Mouse (Mus musculus): ENCODE measurements around the gene Fbxl8. TPM values are rescaled to one million over a fixed set of nuclear protein-coding genes. Genes with fewer than 3 reads are reported as not detected.

Gene Fbxl8
- total RNA-seq, 1 experiment from 2014 or later: 5.6 TPM

- peak; percentile 42 for ATAC-seq (replicated peaks; ENCODE audit: low read depth, poor library complexity, severe bottlenecking)
Observed at GRCm38 (mm10) chr8:105254966-105255350, 9.5 kb upstream of the Fbxl8 start, which contains the start of gene B3gnt9. B3gnt9 (minus strand) TSS chr8:105255153.

- no peak for ATAC-seq (replicated peaks; ENCODE audit: low read depth, poor library complexity, severe bottlenecking)
Observed at GRCm38 (mm10) chr8:105257318-105258114, 6.9 kb upstream of the Fbxl8 start.

DNA sequence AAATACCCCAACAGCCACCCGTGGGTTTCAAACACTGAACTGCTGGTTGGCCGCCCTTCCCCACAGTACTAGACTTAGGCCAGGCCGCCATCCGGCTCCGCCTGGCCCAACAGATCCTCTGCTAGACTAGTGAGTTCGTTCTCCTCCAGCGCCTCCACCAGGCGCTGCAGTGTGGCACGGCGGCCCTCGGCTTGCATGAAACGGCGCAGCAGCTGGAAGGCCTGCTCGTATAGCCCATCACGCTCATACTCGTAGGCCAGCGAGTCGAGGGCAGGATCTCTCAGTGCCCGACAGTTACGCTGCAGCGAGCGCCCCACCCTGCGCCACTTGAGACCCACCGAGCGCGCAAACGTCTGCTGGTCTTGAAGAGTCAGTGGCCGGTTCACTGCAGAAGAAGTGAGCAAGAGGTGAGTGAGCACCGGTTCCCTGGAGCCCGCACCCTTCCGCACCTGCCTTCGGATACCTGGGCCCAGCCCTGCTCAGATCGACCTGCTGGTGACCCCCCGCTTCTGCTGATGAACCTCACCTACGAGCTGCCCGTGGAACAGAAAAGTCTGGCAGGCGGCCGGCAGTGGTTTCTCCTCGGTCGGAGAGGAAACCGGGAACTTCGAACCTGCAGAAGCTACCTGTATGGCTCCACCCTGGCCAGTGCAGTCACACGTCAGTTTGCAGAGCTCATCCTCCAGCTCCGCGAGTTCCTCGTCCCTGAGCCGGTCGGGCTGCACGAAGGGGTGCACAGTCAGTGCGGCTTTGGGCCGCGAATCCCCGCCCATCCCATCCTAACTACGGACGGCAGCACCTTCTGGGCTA lies 5.3 kb upstream of the Fbxl8 start:
- ATAC-seq (replicated peaks; ENCODE audit: low read depth, poor library complexity, severe bottlenecking): no peak

DNA sequence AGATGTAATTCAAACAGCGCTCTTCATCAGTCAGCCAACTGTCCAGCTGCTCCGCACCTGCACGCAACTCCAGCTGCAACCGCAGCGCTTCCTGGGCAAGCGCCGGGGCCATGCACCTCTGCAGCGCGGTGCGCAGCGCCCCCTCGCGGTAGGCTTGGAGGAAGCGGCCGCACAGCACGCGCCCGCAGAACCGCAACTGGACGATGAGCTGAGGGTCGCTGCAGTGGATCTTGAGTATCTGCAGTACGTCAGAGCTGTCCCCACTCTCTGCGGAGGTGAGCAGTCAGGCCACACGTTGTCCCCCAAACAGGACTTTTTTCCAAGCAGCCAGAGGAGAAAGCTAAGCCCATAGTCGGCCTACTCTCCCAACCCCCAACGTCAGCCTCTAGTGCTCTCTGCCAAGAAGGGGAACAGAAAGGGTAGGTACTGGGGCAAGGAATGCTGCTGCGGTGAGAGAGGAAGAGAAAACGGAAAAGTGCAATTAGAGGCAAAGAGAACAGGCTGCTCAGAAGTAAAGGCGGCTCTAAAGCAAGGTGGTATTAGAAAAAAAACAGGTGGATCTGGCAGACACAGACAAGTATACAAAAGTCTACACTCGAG lies 4.6 kb upstream of the Fbxl8 start:
- peak; percentile 57 for ATAC-seq (replicated peaks; ENCODE audit: low read depth, poor library complexity, severe bottlenecking)

DNA sequence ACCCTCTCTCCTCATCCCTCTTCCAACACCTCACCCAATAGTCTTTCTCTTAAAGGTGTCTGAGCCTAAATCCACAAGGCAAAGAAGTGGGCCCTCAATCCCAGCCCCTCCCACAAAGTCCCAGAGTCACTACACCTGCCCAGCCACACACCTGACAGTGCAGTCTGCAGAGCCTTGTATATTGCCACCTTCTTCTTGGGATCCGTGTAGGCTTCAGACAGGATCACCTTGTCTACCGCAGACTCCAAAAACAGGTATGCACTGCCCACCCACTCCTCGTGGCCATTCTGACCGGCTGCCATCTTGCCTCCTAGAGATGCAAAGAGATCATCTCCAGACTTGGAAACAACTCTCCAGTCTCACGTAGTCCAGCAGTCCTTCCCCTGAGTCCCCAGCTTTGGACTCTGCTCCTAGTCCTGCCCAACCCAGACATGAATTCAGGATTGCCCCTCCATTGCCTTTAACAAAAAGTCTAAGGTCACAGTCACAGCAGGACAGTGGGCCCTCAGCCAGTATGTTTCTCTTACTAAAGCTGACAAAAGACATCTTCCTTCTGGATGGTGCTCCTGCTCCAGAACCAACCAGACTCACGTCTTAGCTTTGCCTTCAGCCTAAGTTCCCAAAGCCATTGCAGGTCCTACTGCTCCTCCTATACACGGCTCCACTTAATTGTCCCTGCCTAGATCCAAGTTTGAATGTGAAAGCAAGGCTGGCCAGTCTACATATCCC lies 3.9 kb upstream of the Fbxl8 start:
- ATAC-seq (replicated peaks; ENCODE audit: low read depth, poor library complexity, severe bottlenecking): no peak

DNA sequence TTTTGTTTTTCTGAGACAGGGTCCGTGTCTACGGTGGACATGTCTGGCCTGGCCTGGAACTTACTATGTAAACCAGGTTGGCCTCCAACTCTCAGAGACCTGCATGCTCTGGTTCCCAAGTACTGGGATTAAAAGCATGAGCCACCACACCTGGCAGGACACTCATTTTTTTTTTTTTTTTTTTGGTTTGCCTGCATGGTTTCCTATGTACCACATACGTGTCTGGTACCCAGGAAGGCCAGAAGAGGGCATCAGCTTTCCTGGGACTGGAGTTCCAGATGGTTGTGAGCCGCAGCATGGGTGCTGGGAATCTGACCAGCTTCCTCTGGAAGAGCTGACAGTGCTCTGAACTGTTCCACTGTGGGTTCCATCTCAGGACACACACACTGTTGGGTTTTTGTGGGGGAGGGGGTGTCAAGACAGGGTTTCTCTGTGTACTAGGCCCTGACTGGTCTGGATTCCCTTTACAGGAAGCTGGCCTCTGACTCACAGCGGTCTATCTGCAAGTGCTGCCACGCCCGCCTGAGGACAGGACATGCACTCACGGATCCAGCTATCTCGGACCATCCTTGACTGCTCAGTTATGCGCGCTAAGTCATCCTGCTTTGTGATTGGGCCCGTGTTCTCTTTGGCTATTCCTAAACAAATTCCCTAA lies 3.0 kb upstream of the Fbxl8 start:
- no peak for ATAC-seq (replicated peaks; ENCODE audit: low read depth, poor library complexity, severe bottlenecking)

DNA sequence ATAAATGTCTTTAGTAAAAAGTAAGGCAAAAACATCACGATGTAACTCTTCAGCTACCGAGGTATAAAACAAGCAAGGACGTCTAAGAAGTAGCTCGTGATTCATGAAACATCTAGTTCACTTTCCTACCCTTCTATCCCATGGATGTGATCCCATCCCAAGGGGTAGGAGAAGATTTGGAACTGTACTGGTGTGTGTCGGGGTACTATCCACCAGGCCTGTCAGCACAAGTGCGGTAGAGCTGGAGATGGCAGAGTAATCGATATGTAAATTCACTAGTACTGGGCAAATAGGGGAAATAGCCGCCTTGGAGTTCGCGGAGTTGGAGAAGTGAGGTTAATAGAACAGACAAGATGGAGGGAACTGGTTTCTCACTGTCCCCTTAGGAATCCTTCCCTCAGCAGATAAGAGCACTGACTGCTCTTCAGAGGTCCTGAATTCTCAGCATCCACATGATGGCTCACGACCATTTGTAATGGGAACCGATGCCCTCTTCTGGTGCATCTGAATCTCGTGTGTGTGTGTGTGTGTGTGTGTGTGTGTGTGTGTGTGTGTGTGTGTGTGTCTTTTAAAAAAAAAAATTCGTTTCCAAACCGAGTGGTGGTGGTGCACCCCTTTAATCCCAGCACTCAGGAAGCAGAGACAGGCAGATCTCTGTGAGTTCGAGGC lies 1.1 kb upstream of the Fbxl8 start:
- ATAC-seq (replicated peaks; ENCODE audit: low read depth, poor library complexity, severe bottlenecking): no peak

DNA sequence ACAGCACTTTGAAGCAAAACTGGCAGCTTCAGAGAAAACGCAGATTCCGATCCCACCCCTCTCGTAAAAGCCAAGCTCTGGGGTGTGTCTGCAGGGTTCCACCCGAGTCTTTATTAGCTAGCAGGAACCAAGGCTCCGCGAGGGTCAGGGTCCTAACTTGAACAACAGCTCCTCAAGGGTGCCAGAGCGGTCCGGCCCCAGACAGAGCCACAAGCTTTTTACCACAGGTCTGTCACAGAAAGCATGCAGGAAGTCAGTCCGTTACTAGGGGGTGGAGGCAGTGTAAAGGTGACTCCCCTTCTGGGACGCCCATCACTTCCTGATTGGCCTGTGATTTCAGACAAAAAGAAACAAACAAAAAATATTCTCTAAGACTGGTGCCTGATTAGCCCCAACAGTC lies 680 bp downstream of the Fbxl8 start:
- peak; percentile 55 for ATAC-seq (replicated peaks; ENCODE audit: low read depth, poor library complexity, severe bottlenecking)

- ATAC-seq (replicated peaks; ENCODE audit: low read depth, poor library complexity, severe bottlenecking): no peak
Observed at GRCm38 (mm10) chr8:105266775-105267174, 2.3 kb downstream of the Fbxl8 start.

- ATAC-seq (replicated peaks; ENCODE audit: low read depth, poor library complexity, severe bottlenecking): no peak
Observed at GRCm38 (mm10) chr8:105268342-105269074, 4.1 kb downstream of the Fbxl8 start.

GRCm38 (mm10) chr8:105269075-105269458 lies 4.6 kb downstream of the Fbxl8 start:
- ATAC-seq (replicated peaks; ENCODE audit: low read depth, poor library complexity, severe bottlenecking): no peak

- peak; percentile 9 for ATAC-seq (replicated peaks; ENCODE audit: low read depth, poor library complexity, severe bottlenecking)
Observed at GRCm38 (mm10) chr8:105269461-105269947, 5.1 kb downstream of the Fbxl8 start, which contains the start of gene Hsf4. Hsf4 (plus strand) TSS chr8:105269801.

- no peak for ATAC-seq (replicated peaks; ENCODE audit: low read depth, poor library complexity, severe bottlenecking)
Observed at GRCm38 (mm10) chr8:105270101-105270915, 5.9 kb downstream of the Fbxl8 start.

DNA sequence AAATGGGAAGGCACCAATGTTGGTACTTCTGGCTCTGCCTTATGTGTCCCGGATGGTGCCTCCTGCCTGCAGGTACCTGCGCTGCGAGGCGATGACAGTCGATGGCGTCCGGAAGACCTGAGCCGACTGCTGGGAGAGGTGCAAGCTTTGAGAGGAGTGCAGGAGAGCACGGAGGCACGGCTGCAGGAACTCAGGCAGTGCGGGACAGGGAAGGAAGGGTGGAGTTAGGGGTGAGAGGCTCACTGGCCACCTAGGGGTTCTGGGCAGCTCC lies 6.4 kb downstream of the Fbxl8 start:
- ATAC-seq (replicated peaks; ENCODE audit: low read depth, poor library complexity, severe bottlenecking): no peak

- no peak for ATAC-seq (replicated peaks; ENCODE audit: low read depth, poor library complexity, severe bottlenecking)
Observed at GRCm38 (mm10) chr8:105275387-105275786, 10.9 kb downstream of the Fbxl8 start.

- ATAC-seq (replicated peaks; ENCODE audit: low read depth, poor library complexity, severe bottlenecking): no peak
Observed at GRCm38 (mm10) chr8:105275840-105276239, 11.4 kb downstream of the Fbxl8 start, which contains the start of gene Nol3. Nol3 (plus strand) TSS chr8:105276140.

- peak; percentile 67 for ATAC-seq (replicated peaks; ENCODE audit: low read depth, poor library complexity, severe bottlenecking)
Observed at GRCm38 (mm10) chr8:105276292-105277120, 12.1 kb downstream of the Fbxl8 start.

Data from common myeloid progenitor, adult 5-6 weeks (primary cell).